Mouse (Mus musculus): Measurements from ENCODE around the gene Vmn1r59. TPM values are rescaled to one million over a fixed set of nuclear protein-coding genes. Genes with fewer than 3 reads are reported as not detected.

The Vmn1r59 gene
- polyA plus RNA-seq (2012; rRNA removed): not detected in 2 replicates

GRCm38 (mm10) chr7:5456674-5457073, at the start of gene Vmn1r59:
Vmn1r59 (minus strand) TSS chr7:5456774.

DNA sequence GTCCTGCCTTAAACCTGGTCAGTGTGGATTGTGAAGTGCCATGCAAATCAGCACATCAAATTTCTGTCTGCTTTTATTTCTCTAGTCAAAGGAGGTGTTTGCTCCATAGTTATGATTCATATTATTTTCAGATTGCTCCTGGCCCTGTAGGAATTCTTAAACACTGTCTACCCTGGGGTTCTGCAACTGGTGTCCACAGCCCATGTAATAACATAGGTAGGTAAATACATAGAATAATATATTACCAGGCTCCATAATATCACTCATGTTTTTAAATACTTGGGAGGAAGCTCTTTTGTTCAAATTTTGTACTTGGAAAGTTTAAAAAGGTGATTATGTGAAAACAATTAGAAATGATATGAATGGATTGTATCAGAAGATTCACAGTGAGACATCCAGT, 37.3 kb upstream of the Vmn1r59 start, which contains the start of gene Vmn2r28:
Gene Vmn2r28, minus strand, starts transcription at position 101 of the 400 bp plus-strand sequence.

GRCm38 (mm10) chr7:5413296-5413695, 43.3 kb downstream of the Vmn1r59 start, which contains the start of gene Vmn1r58:
Vmn1r58 (minus strand) TSS chr7:5413396.

Other genes starting within 250 kb of the Vmn1r59 start
- not detected in 2 replicates for gene Vmn1r57, start 238.3 kb downstream of the Vmn1r59 start, polyA plus RNA-seq (2012; rRNA removed)
- gene Gm5065, start 106.2 kb downstream of the Vmn1r59 start, polyA plus RNA-seq (2012; rRNA removed): not detected in 2 replicates
- not detected in 2 replicates for gene Nlrp2, start 105.7 kb downstream of the Vmn1r59 start, polyA plus RNA-seq (2012; rRNA removed)
- not detected in 2 replicates for gene Vmn1r58, start 43.4 kb downstream of the Vmn1r59 start, polyA plus RNA-seq (2012; rRNA removed)
- not detected in 2 replicates for gene Vmn2r28, start 37.2 kb upstream of the Vmn1r59 start, polyA plus RNA-seq (2012; rRNA removed)
- gene Vmn1r60, start 90.5 kb upstream of the Vmn1r59 start, polyA plus RNA-seq (2012; rRNA removed): not detected in 2 replicates
- not detected in 2 replicates for gene Vmn1r61, start 156.5 kb upstream of the Vmn1r59 start, polyA plus RNA-seq (2012; rRNA removed)
- not detected in 2 replicates for gene Vmn1r62, start 216.9 kb upstream of the Vmn1r59 start, polyA plus RNA-seq (2012; rRNA removed)